Mouse (Mus musculus) ES-E14 (cell line): ENCODE measurements around the gene Gm10518.

ENCODE experiments used
- CHD2 ChIP-seq: IDR thresholded peaks from 2 replicates; pipeline ENCODE4 v1.6.1; 2014; ENCODE audit warnings: mild to moderate bottlenecking, low read depth, low read length, inconsistent platforms
- HCFC1 ChIP-seq: IDR thresholded peaks from 2 replicates; pipeline ENCODE4 v1.6.1; 2012; ENCODE audit warnings: low read length, inconsistent platforms, borderline replicate concordance; ENCODE audit not compliant: insufficient read depth
- MAFK ChIP-seq: IDR thresholded peaks from 2 replicates; pipeline ENCODE4 v1.6.1; 2014; ENCODE audit warnings: mild to moderate bottlenecking, low read depth, low read length, inconsistent platforms; ENCODE audit not compliant: insufficient read depth
- ZC3H11A ChIP-seq: IDR thresholded peaks from 2 replicates; pipeline ENCODE4 v1.6.1; 2012; ENCODE audit warnings: low read depth, mild to moderate bottlenecking, inconsistent platforms, low read length, borderline replicate concordance
- ZNF384 ChIP-seq: IDR thresholded peaks from 2 replicates; pipeline ENCODE4 v1.6.1; 2012; ENCODE audit warnings: low read depth, low read length, inconsistent platforms

DNA sequence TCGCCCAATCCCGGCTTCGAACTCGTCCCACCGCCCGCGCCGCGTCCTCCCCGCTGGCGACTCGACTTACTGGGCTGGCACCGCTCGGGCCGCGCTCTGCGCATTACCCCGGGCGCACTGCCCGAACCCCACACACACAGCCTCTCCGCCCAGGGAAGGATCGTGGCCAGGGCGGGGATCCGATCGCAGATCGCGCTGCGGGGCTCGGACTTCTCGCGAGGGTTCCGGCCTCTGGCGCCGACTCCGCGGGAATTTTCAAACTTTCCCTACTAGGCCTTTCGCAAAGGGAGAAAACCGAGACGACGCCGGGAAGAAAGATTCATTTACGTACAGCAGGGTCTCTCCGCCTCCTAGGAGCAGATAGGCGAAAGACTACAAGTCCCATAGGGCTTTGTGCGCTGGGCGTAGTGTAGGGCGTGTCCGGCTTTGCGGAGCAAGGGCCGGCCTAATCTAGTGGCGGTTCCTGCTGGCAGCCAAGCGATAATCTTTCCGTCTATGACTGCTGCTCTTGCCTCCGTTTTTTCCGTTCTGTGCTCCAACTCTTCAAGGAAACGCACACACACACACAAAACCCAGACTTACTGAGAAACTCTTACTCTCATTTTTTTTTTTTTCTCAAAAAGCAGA is 450 bp downstream of the Gm10518 start, which contains the start of gene Ahctf1:
- TF ChIP-seq MAFK (no peak), ZC3H11A (no peak), ZNF384 (no peak), HCFC1 (peak; percentile 95), CHD2 (peak; percentile 95)
